Mouse (Mus musculus) myocyte (in vitro differentiated cells): ENCODE results near the gene Zfp661.
"Not testable (repeated sequence)": the region's sequence is repeated elsewhere in the genome, so short reads cannot be mapped to it uniquely, and the experiment has no call there.

Experiments
- MYOD1 ChIP-seq, 3 experiments: IDR thresholded peaks; one replicate each; pipeline ENCODE4 v1.6.1; 2011; ENCODE audit warnings: control low read depth in 2 of 3, low read depth in 2 of 3, mild to moderate bottlenecking in 2 of 3, moderate library complexity in 1 of 3; ENCODE audit not compliant: insufficient read length in 2 of 3, control insufficient read depth in 1 of 3
- POLR2A ChIP-seq: IDR thresholded peaks from one replicate; pipeline ENCODE4 v1.6.1; 2011; ENCODE audit warnings: low read depth, mild to moderate bottlenecking, control low read depth, moderate library complexity; ENCODE audit not compliant: insufficient read length
- POLR2AphosphoS2 ChIP-seq: IDR thresholded peaks from one replicate; pipeline ENCODE4 v1.6.1; 2011; ENCODE audit warnings: low read depth, control low read depth; ENCODE audit not compliant: insufficient read length
- SRF ChIP-seq: IDR thresholded peaks from one replicate; pipeline ENCODE4 v1.6.1; 2011; ENCODE audit warnings: low read depth; ENCODE audit not compliant: control insufficient read depth, insufficient read length
- TCF12 ChIP-seq: IDR thresholded peaks from one replicate; pipeline ENCODE4 v1.6.1; 2011; ENCODE audit warnings: mild to moderate bottlenecking, control low read depth; ENCODE audit not compliant: poor library complexity, insufficient read depth, severe bottlenecking
- USF1 ChIP-seq: IDR thresholded peaks from one replicate; pipeline ENCODE4 v1.6.1; 2011; ENCODE audit warnings: low read depth, mild to moderate bottlenecking, control low read depth, moderate library complexity

- not testable (repeated sequence) for TF ChIP-seq SRF; POLR2A; USF1; TCF12; MYOD1 (IDR thresholded peaks at IDR 0.05; ENCODE audit: control insufficient read depth in 1 of 3, insufficient read length in 2 of 3, low read depth in 2 of 3); POLR2AphosphoS2
Observed at GRCm38 (mm10) chr2:127603383-127603782, 16.5 kb upstream of the Zfp661 start.
